Mouse (Mus musculus) kidney, postnatal 0 days (tissue): ENCODE measurements at regions not wholly inside any gene's neighbourhood (a gene's known extent, or its start where the extent isn't known, plus 50 kb on each side); places are given as distances from the start of the nearest gene placed in this dataset.

ENCODE experiments used
- ATAC-seq: fragments of 200-750 bp; cut with Nextera tagmentation; replicated peaks from 2 replicates; pipeline ENCODE4 v1.8.0; 2017; ENCODE audit warnings: low read depth, moderate number of reproducible peaks, moderate TSS enrichment, moderate library complexity; ENCODE audit not compliant: low FRiP score
- DNase-seq: peaks from one replicate; pipeline ENCODE4 v3.0.0-alpha.2; 2016; ENCODE audit warnings: low spot score
- H3K27ac ChIP-seq: fragments of 300-500 bp; sonication (generic); 2 replicates; pipeline ENCODE4 v1.5.1; 2014; ENCODE audit warnings: mild to moderate bottlenecking
- H3K27me3 ChIP-seq: fragments of 300-500 bp; sonication (generic); 2 replicates; pipeline ENCODE4 v1.6.1; 2014; ENCODE audit warnings: low read length, mixed read lengths; ENCODE audit not compliant: insufficient read depth
- H3K36me3 ChIP-seq: fragments of 300-500 bp; sonication (generic); 2 replicates; pipeline ENCODE4 v1.6.1; 2014; ENCODE audit warnings: low read length, mixed read lengths; ENCODE audit not compliant: insufficient read depth
- H3K4me1 ChIP-seq: fragments of 300-500 bp; sonication (generic); replicated peaks from 2 replicates; pipeline ENCODE4 v1.6.1; 2014; ENCODE audit warnings: antibody characterized with exemption, low read length, mixed read lengths; ENCODE audit not compliant: insufficient read depth
- H3K4me2 ChIP-seq: fragments of 300-500 bp; sonication (generic); 2 replicates; pipeline ENCODE4 v1.6.1; 2014; ENCODE audit warnings: mild to moderate bottlenecking, low read length, moderate library complexity, mixed read lengths
- H3K4me3 ChIP-seq: fragments of 300-500 bp; sonication (generic); replicated peaks from 2 replicates; pipeline ENCODE4 v1.5.1; 2014; ENCODE audit warnings: low read depth, low read length
- H3K9ac ChIP-seq: fragments of 300-500 bp; sonication (generic); 2 replicates; pipeline ENCODE4 v1.6.1; 2014; ENCODE audit warnings: low read depth, low read length
- H3K9me3 ChIP-seq: fragments of 300-500 bp; sonication (generic); replicated peaks from 2 replicates; pipeline ENCODE4 v1.6.1; 2016; ENCODE audit warnings: low read length, inconsistent platforms, mixed read lengths
- CTCF ChIP-seq: IDR thresholded peaks from 2 replicates; pipeline ENCODE4 v1.5.1; 2016; ENCODE audit warnings: antibody characterized with exemption, low read depth, mild to moderate bottlenecking, moderate library complexity
- WGBS: fragments of 180-500 bp; shearing (Covaris S2); extraction: QIAGEN DNeasy Blood & Tissue Kit; methylation state at CpG from one replicate; pipeline ENCODE4 v1.1.7; 2014; 5-methylcytosine and 5-hydroxymethylcytosine counted together

GRCm38 (mm10) chr11:113085556-113085955, 303.5 kb downstream of the Sox9 start:
- no peak for ATAC-seq
- no peaks in the 10 kb centered on the region for H3K4me1 ChIP-seq

GRCm38 (mm10) chr11:113087084-113087483, 305.1 kb downstream of the Sox9 start:
- no peak for ATAC-seq
- 0 out of 2 replicates have a peak overlapping the region, but pooled peaks have one; percentile 11 for H3K4me2 ChIP-seq
- H3K27ac ChIP-seq = no peak overlapping the region
- no peak for DNase-seq
- H3K9me3 ChIP-seq = no peaks in the 10 kb centered on the region
- no peak overlapping the region for H3K4me3 ChIP-seq
- no peak for TF ChIP-seq CTCF
- no peaks in the 10 kb centered on the region for H3K4me1 ChIP-seq
- no peaks in the 10 kb centered on the region for H3K27me3 ChIP-seq
- H3K9ac ChIP-seq = no peak overlapping the region
- H3K36me3 ChIP-seq = no peaks in the 10 kb centered on the region
- 24% methylated on average over 9 of the region's 9 CpGs for WGBS

More at GRCm38 (mm10) chr11:113085556-113085955, 303.5 kb downstream of the Sox9 start:
- H3K36me3 ChIP-seq = no peaks in the 10 kb centered on the region
- 66% methylated on average over 9 of the region's 9 CpGs for WGBS
- H3K4me3 ChIP-seq = no peak overlapping the region
- no peak overlapping the region; the same call in 1 of the 2 replicates for H3K4me2 ChIP-seq
- no peak for TF ChIP-seq CTCF
- no peak overlapping the region for H3K27ac ChIP-seq
- H3K27me3 ChIP-seq = no peaks in the 10 kb centered on the region
- H3K9ac ChIP-seq = no peak overlapping the region
- H3K9me3 ChIP-seq = no peaks in the 10 kb centered on the region
- no peak for DNase-seq

GRCm38 (mm10) chr11:113089637-113090351, 307.8 kb downstream of the Sox9 start:
- Histone ChIP-seq H3K27ac (no peak overlapping the region), H3K4me3 (no peak overlapping the region), H3K4me2 (no peak overlapping the region), H3K36me3 (no peaks in the 10 kb centered on the region), H3K4me1 (no peaks in the 10 kb centered on the region), H3K27me3 (no peaks in the 10 kb centered on the region), H3K9me3 (no peaks in the 10 kb centered on the region), H3K9ac (no peak overlapping the region)
- ATAC-seq = no peak
- no peak for DNase-seq
- no peak for TF ChIP-seq CTCF
- WGBS = 87% methylated on average over 11 of the region's 11 CpGs

GRCm38 (mm10) chr11:113091901-113092568, 310.0 kb downstream of the Sox9 start:
- no peaks in the 10 kb centered on the region for H3K27me3 ChIP-seq
- DNase-seq (no peak), ATAC-seq (no peak)
- no peak overlapping the region for H3K4me2 ChIP-seq
- H3K4me3 ChIP-seq = no peak overlapping the region
- no peak overlapping the region for H3K27ac ChIP-seq
- no peak overlapping the region for H3K9ac ChIP-seq
- no peaks in the 10 kb centered on the region for H3K9me3 ChIP-seq
- 64% methylated on average over 8 of the region's 8 CpGs for WGBS
- TF ChIP-seq CTCF = no peak
- peaks cover 5% of the 10 kb centered on the region; the same call in 1 of the 2 replicates for H3K4me1 ChIP-seq
- H3K36me3 ChIP-seq = no peaks in the 10 kb centered on the region

GRCm38 (mm10) chr11:113093895-113094445, 311.9 kb downstream of the Sox9 start:
- no peak overlapping the region for H3K27ac ChIP-seq
- no peak for TF ChIP-seq CTCF
- H3K9me3 ChIP-seq = no peaks in the 10 kb centered on the region
- H3K36me3 ChIP-seq = no peaks in the 10 kb centered on the region
- DNase-seq (no peak), ATAC-seq (no peak)
- H3K4me1 ChIP-seq = peaks cover 5% of the 10 kb centered on the region; the same call in 1 of the 2 replicates
- H3K4me3 ChIP-seq = no peak overlapping the region
- 78% methylated on average over 13 of the region's 13 CpGs for WGBS
- no peaks in the 10 kb centered on the region for H3K27me3 ChIP-seq
- no peak overlapping the region for H3K9ac ChIP-seq
- H3K4me2 ChIP-seq = no peak overlapping the region

- ATAC-seq (no peak), DNase-seq (no peak)
- H3K4me1 ChIP-seq = peaks cover 5% of the 10 kb centered on the region; the same call in 1 of the 2 replicates
- H3K9me3 ChIP-seq = no peaks in the 10 kb centered on the region
- H3K4me2 ChIP-seq = no peak overlapping the region
- TF ChIP-seq CTCF = no peak
- no peak overlapping the region for H3K4me3 ChIP-seq
- no peaks in the 10 kb centered on the region for H3K27me3 ChIP-seq
- no peaks in the 10 kb centered on the region for H3K36me3 ChIP-seq
- no peak overlapping the region for H3K27ac ChIP-seq
- no peak overlapping the region for H3K9ac ChIP-seq
- 82% methylated on average over 8 of the region's 8 CpGs for WGBS
These were observed 313.6 kb downstream of the Sox9 start for GRCm38 (mm10) chr11:113095625-113096024.
